Mouse (Mus musculus) ZHBTc4 (cell line): Measurements from ENCODE around the gene Ntn1.

Experiments
- DNase-seq: peaks from one replicate; pipeline ENCODE4 v3.0.0-alpha.2; 2011; ENCODE audit warnings: low read depth, low spot score

Gene Ntn1

GRCm38 (mm10) chr11:68400727-68401219, at the start of gene Ntn1:
Ntn1 (minus strand) TSS chr11:68400823.
- peak; percentile 81 for DNase-seq

- DNase-seq: no peak
Observed at GRCm38 (mm10) chr11:68448356-68448755, 47.7 kb upstream of the Ntn1 start.

- no peak for DNase-seq
Observed at GRCm38 (mm10) chr11:68447242-68447641, 46.6 kb upstream of the Ntn1 start.

GRCm38 (mm10) chr11:68446547-68446946, 45.9 kb upstream of the Ntn1 start:
- DNase-seq: no peak

- DNase-seq: no peak
Observed at GRCm38 (mm10) chr11:68445901-68446300, 45.3 kb upstream of the Ntn1 start.

- DNase-seq: no peak
Observed at GRCm38 (mm10) chr11:68442983-68443638, 42.5 kb upstream of the Ntn1 start.

- no peak for DNase-seq
Observed at GRCm38 (mm10) chr11:68442346-68442745, 41.7 kb upstream of the Ntn1 start.

GRCm38 (mm10) chr11:68440965-68441364, 40.3 kb upstream of the Ntn1 start:
- DNase-seq: no peak

- no peak for DNase-seq
Observed at GRCm38 (mm10) chr11:68440100-68440499, 39.5 kb upstream of the Ntn1 start.

- DNase-seq: no peak
Observed at GRCm38 (mm10) chr11:68436376-68436775, 35.8 kb upstream of the Ntn1 start.

GRCm38 (mm10) chr11:68435601-68436000, 35.0 kb upstream of the Ntn1 start:
- DNase-seq: no peak

- DNase-seq: no peak
Observed at GRCm38 (mm10) chr11:68434697-68435096, 34.1 kb upstream of the Ntn1 start.

- no peak for DNase-seq
Observed at GRCm38 (mm10) chr11:68433534-68433933, 32.9 kb upstream of the Ntn1 start.

- DNase-seq: no peak
Observed at GRCm38 (mm10) chr11:68432361-68433021, 31.9 kb upstream of the Ntn1 start.

- DNase-seq: peak; percentile 90
Observed at GRCm38 (mm10) chr11:68431699-68432360, 31.2 kb upstream of the Ntn1 start, which contains the start of gene Pik3r5. Pik3r5 (plus strand) TSS chr11:68432121.

GRCm38 (mm10) chr11:68430662-68431061, 30.0 kb upstream of the Ntn1 start:
- no peak for DNase-seq

GRCm38 (mm10) chr11:68427083-68427570, 26.5 kb upstream of the Ntn1 start:
- DNase-seq: no peak

GRCm38 (mm10) chr11:68425492-68426315, 25.1 kb upstream of the Ntn1 start:
- no peak for DNase-seq

- DNase-seq: peak; percentile 74
Observed at GRCm38 (mm10) chr11:68417831-68418230, 17.2 kb upstream of the Ntn1 start.

GRCm38 (mm10) chr11:68417001-68417400, 16.4 kb upstream of the Ntn1 start:
- DNase-seq: peak; percentile 42

- DNase-seq: peak; percentile 85
Observed at GRCm38 (mm10) chr11:68408127-68408526, 7.5 kb upstream of the Ntn1 start.
